Mouse (Mus musculus) cortical plate, adult 2 months (tissue): ENCODE measurements at regions not wholly inside any gene's neighbourhood (a gene's known extent, or its start where the extent isn't known, plus 50 kb on each side); places are given as distances from the start of the nearest gene placed in this dataset.

Source experiments
- H3K27ac ChIP-seq: fragments of 200-500 bp; 2 replicates; pipeline ENCODE4 v1.5.1; 2012; ENCODE audit warnings: low read length, control low read depth, inconsistent platforms; ENCODE audit not compliant: insufficient read depth
- H3K4me1 ChIP-seq: fragments of 200-500 bp; 2 replicates; pipeline ENCODE4 v1.6.1; 2011; ENCODE audit warnings: low read length; ENCODE audit not compliant: control insufficient read depth, insufficient read depth
- H3K4me3 ChIP-seq: fragments of 200-500 bp; 2 replicates; pipeline ENCODE4 v1.5.1; 2011; ENCODE audit warnings: mild to moderate bottlenecking, low read length, control low read depth; ENCODE audit not compliant: insufficient read depth
- CTCF ChIP-seq: fragments of 200-500 bp; IDR thresholded peaks from 2 replicates; pipeline ENCODE4 v1.5.1; 2011; ENCODE audit warnings: mild to moderate bottlenecking, control low read depth, low read length; ENCODE audit not compliant: insufficient read depth; ENCODE audit errors: extremely low read depth
- POLR2A ChIP-seq: fragments of 200-500 bp; IDR thresholded peaks from 2 replicates; pipeline ENCODE4 v1.6.1; 2011; ENCODE audit warnings: mild to moderate bottlenecking, low read length, control low read depth; ENCODE audit not compliant: insufficient read depth; ENCODE audit errors: extremely low read depth

- no peak overlapping the region for H3K27ac ChIP-seq
- no peaks in the 10 kb centered on the region for H3K4me1 ChIP-seq
- TF ChIP-seq CTCF (no peak), POLR2A (no peak)
- H3K4me3 ChIP-seq, result no peak overlapping the region
These were observed 543.0 kb upstream of the Jmjd1c start for GRCm38 (mm10) chr10:66552919-66553318.

GRCm38 (mm10) chr10:66554259-66554658, 541.7 kb upstream of the Jmjd1c start:
- H3K27ac ChIP-seq, result no peak overlapping the region
- H3K4me1 ChIP-seq, result no peaks in the 10 kb centered on the region
- TF ChIP-seq POLR2A, result no peak
- TF ChIP-seq CTCF, result no peak
- H3K4me3 ChIP-seq, result no peak overlapping the region

- no peak overlapping the region for H3K27ac ChIP-seq
- TF ChIP-seq CTCF, result no peak
- no peak for TF ChIP-seq POLR2A
- H3K4me3 ChIP-seq, result no peak overlapping the region
- H3K4me1 ChIP-seq, result no peaks in the 10 kb centered on the region
These were observed 537.7 kb upstream of the Jmjd1c start for GRCm38 (mm10) chr10:66558097-66558840.

- H3K4me1 ChIP-seq, result no peaks in the 10 kb centered on the region
- TF ChIP-seq POLR2A (no peak), CTCF (no peak)
- H3K27ac ChIP-seq, result no peak overlapping the region
- no peak overlapping the region for H3K4me3 ChIP-seq
These were observed 530.6 kb upstream of the Jmjd1c start for GRCm38 (mm10) chr10:66565374-66565773.

- Histone ChIP-seq H3K4me1 (peaks cover 1% of the 10 kb centered on the region; the same call in 1 of the 2 replicates), H3K4me3 (no peak overlapping the region), H3K27ac (no peak overlapping the region)
- no peak for TF ChIP-seq POLR2A
- peak; percentile 69 for TF ChIP-seq CTCF
These were observed 520.9 kb upstream of the Jmjd1c start for GRCm38 (mm10) chr10:66574846-66575535.

GRCm38 (mm10) chr10:66593001-66593400, 502.9 kb upstream of the Jmjd1c start:
- TF ChIP-seq CTCF, result no peak
- no peak for TF ChIP-seq POLR2A
- Histone ChIP-seq H3K4me1 (no peaks in the 10 kb centered on the region), H3K4me3 (no peak overlapping the region), H3K27ac (no peak overlapping the region)

DNA sequence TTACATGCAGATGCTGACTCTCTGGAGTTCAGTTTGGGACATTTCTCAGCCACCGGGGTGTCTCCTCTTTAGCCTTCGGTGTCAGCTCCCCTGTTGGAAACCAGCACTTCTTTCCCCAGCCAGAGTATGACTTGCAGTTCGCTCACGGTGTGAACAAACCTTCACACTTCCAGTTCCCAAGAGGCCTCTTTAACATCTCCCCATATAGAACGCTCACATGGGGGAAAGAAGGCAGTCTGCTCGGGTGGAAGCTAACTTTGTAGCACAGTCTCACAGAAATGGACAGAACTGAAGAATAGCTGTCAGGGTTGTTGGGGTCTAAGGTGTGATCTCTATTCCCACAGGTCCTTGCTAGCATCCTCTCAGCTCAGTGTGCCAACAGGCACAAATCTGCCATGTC, 502.4 kb upstream of the Jmjd1c start:
- no peak overlapping the region for H3K4me3 ChIP-seq
- H3K27ac ChIP-seq, result no peak overlapping the region
- H3K4me1 ChIP-seq, result no peaks in the 10 kb centered on the region
- no peak for TF ChIP-seq CTCF
- no peak for TF ChIP-seq POLR2A

DNA sequence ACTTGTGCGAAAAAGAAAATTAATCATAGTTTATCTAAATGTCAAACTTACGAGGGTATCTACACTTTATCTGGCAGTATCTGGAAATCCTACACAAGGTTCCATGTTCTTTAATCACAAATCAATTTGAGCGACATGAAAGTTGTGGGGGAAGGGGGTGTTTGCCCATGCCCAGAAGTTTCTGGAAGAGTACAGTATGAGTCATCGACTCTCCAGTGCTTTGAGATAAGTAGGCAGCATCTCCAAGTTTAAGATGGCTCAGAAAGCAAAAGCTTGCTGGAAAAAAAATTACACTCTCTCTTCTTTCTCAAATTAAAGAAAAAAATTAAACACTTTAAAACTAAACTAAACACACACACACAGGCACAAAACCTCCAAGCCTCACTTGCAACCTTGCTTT, 498.0 kb upstream of the Jmjd1c start:
- no peak overlapping the region for H3K4me3 ChIP-seq
- TF ChIP-seq CTCF (no peak), POLR2A (no peak)
- H3K4me1 ChIP-seq, result no peaks in the 10 kb centered on the region
- no peak overlapping the region for H3K27ac ChIP-seq

DNA sequence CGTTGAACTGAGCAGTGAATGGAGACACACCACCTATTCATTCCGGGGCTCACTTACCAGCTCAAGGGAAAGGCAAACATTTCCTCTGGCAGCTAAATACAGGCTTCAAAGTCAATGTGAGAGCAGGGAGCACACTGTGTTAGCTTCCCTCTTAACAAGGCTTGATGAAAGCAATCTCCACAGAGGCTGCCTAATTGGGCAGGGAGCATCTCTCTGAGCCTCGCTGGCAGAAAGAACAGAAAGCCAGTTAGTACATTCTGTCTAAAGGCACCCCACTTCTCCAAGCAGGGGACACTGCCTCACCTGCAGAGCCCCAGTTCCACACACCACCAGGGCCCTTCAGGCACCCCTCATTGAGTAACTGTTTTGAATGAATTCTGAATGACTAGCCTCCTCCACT, 488.8 kb upstream of the Jmjd1c start:
- Histone ChIP-seq H3K27ac (no peak overlapping the region), H3K4me1 (peaks cover 1% of the 10 kb centered on the region; the same call in 1 of the 2 replicates), H3K4me3 (no peak overlapping the region)
- TF ChIP-seq POLR2A (no peak), CTCF (no peak)

- no peaks in the 10 kb centered on the region for H3K4me1 ChIP-seq
- no peak overlapping the region for H3K4me3 ChIP-seq
- H3K27ac ChIP-seq, result no peak overlapping the region
- TF ChIP-seq CTCF (no peak), POLR2A (no peak)
These were observed 479.6 kb upstream of the Jmjd1c start for GRCm38 (mm10) chr10:66616280-66616679.

DNA sequence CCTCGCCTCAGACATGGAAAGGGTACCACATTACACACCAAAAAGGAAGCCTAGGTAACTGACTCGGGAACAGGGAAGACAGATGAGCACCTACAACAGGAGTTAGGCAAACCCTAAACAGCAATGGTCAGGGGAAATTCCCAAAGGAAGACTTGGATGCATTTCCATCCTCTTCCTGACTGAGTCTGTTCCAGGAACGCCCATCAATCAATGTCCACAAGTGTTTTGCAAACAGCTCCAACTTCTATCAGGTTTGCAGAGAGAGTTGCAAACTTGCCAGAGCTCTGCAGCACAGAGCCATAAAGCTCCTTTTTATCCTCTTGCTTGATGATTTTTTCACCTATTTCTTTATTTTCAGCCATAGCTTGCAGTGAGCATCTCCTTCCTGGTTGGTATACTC, 464.9 kb upstream of the Jmjd1c start:
- no peak overlapping the region for H3K4me3 ChIP-seq
- TF ChIP-seq CTCF (no peak), POLR2A (no peak)
- no peaks in the 10 kb centered on the region for H3K4me1 ChIP-seq
- no peak overlapping the region for H3K27ac ChIP-seq
